ENCODE assay signal across 21 mouse cellular contexts in the genomic region with DNA sequence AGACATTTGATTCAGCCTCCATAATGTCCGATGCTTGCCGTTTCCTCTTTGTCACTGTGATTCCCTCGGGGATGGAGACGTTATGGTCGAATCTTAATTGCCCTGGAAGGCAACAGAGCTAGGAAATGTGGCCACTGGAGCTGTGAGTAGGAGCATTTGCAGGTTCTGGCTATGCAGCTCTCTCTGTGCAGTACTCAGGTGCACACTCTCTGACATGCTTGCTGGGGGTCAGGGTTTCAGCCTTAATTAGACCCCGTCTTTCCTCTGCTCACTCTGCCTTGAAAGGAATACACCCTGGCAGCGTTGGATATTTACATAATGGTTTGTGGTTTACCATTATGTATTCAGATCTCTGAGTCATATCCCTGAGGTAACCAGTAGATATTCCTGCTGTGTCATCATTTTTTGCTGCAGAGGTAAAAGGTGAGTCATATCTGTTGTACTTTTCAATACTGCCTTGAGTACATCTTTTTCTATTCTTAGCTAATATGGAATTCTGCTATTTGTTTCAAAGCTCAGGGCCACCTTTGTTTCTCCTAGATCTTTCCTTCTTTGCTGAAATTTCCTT.
A peak's percentile ranks its signal among the peaks of the same experiment; 100 is the strongest.
DNase-seq lines count a peak whose midpoint lies in the region; ATAC-seq and TF ChIP-seq lines count a peak whose summit lies in the region.
"Had no signal": no experiment of that assay in that cellular context is flagged by ENCODE, and none has a peak within 500 bp of the region (broad histone marks: within the 10 kb centered on the region; RNA-seq: fewer than 3 reads in every experiment).

No protein-coding gene starts in this region.

- H3K27ac ChIP-seq in midbrain, embryonic 12.5 days (replicated peaks) = peak overlapping the region; percentile 39; the same call in 1 of the 2 replicates
- H3K27ac ChIP-seq in midbrain, embryonic 13.5 days = no peak overlapping the region
- H3K27ac ChIP-seq in MEL (ENCODE audit: control insufficient read depth, low read depth, low read length) = no peak overlapping the region
- H3K27ac ChIP-seq in liver, embryonic 11.5 days (ENCODE audit: low read depth, low read length) = no peak overlapping the region
- H3K27ac ChIP-seq: forebrain, embryonic 13.5 days; heart, embryonic 15.5 days; limb, embryonic 13.5 days; liver, embryonic 14.5 days; neural tube, embryonic 13.5 days had no signal

- H3K79me2 ChIP-seq in MEL (ENCODE audit: control insufficient read depth, insufficient read depth, low read length, poor library complexity) = peaks cover 2% of the 10 kb centered on the region; the same call in 1 of the 2 replicates

- no peak for TF ChIP-seq RAD21 in MEL (IDR thresholded peaks at IDR 0.05; ENCODE audit: low read depth, low read length)

- peak; percentile 53 for DNase-seq in CD4-positive helper T cell, adult 2 months (ENCODE audit: low read depth, low spot score)
- DNase-seq in MEL (ENCODE audit: low read depth, low spot score) = peak; percentile 19
- no peak for DNase-seq in retina, postnatal 1 day
- DNase-seq in heart, adult 18-20 months = no peak
- no peak for DNase-seq in liver, embryonic 11.5 days (ENCODE audit: low spot score)
- DNase-seq: cerebellum, adult 8-10 months; gastrocnemius, postnatal 14 days; heart, postnatal 4 days; kidney, postnatal 4 days; right cerebral cortex, postnatal 14 days; spleen, adult 18-20 months; thymus, adult 18-20 months had no signal

- peak; percentile 66; the same call in 1 of the 2 replicates for ATAC-seq in midbrain, embryonic 12.5 days (ENCODE audit: low FRiP score, low read depth)
- ATAC-seq in midbrain, embryonic 13.5 days = no peak
- peak; percentile 87 for ATAC-seq in inflammation-experienced regulatory T-cells, adult 6 months
- ATAC-seq in liver, embryonic 11.5 days (replicated peaks; ENCODE audit: low FRiP score) = no peak
- ATAC-seq: forebrain, embryonic 13.5 days had no signal

- H3K4me1 ChIP-seq in midbrain, embryonic 12.5 days = peaks cover 3% of the 10 kb centered on the region; the same call in 1 of the 2 replicates
- peaks cover 7% of the 10 kb centered on the region for H3K4me1 ChIP-seq in midbrain, embryonic 13.5 days (replicated peaks)
- no peaks in the 10 kb centered on the region for H3K4me1 ChIP-seq in MEL (ENCODE audit: control insufficient read depth in 1 of 2, insufficient read depth in 2 of 2, low read length in 2 of 2)
- no peaks in the 10 kb centered on the region for H3K4me1 ChIP-seq in liver, embryonic 11.5 days (replicated peaks; ENCODE audit: control insufficient read depth, insufficient read depth, low read length)
- H3K4me1 ChIP-seq: heart, embryonic 15.5 days; limb, embryonic 13.5 days had no signal

- 64% methylated on average over 7 of the region's 7 CpGs for WGBS in midbrain, embryonic 12.5 days
- WGBS in midbrain, embryonic 13.5 days = 52% methylated on average over 7 of the region's 7 CpGs
- 84% methylated on average over 7 of the region's 7 CpGs for WGBS in liver, embryonic 11.5 days

- TF ChIP-seq CTCF in MEL (IDR thresholded peaks at IDR 0.05 in 2 of 3, conservative IDR thresholded peaks at IDR 0.05 in 1 of 3; ENCODE audit: control insufficient read depth in 1 of 3, insufficient read depth in 1 of 3, low read depth in 2 of 3, low read length in 3 of 3, poor library complexity in 1 of 3, severe bottlenecking in 1 of 3) = no peak

- H3K4me3 ChIP-seq in midbrain, embryonic 12.5 days = no peak overlapping the region
- H3K4me3 ChIP-seq in midbrain, embryonic 13.5 days (replicated peaks) = no peak overlapping the region
- H3K4me3 ChIP-seq in MEL (ENCODE audit: control insufficient read depth in 1 of 2, insufficient read depth in 1 of 2, low read depth in 2 of 2, low read length in 2 of 2) = no peak overlapping the region
- H3K4me3 ChIP-seq in liver, embryonic 11.5 days (ENCODE audit: low read depth, low read length) = no peak overlapping the region
- H3K4me3 ChIP-seq: erythroblast, embryonic 14.5 days; forebrain, embryonic 13.5 days; heart, embryonic 15.5 days; limb, embryonic 13.5 days; neural tube, embryonic 13.5 days had no signal

- H3K4me2 ChIP-seq in midbrain, embryonic 12.5 days (replicated peaks) = no peak overlapping the region
- H3K4me2 ChIP-seq in midbrain, embryonic 13.5 days (replicated peaks) = no peak overlapping the region
- no peak overlapping the region for H3K4me2 ChIP-seq in liver, embryonic 11.5 days
- H3K4me2 ChIP-seq: forebrain, embryonic 13.5 days; heart, embryonic 15.5 days; limb, embryonic 13.5 days; neural tube, embryonic 13.5 days had no signal

- TF ChIP-seq POLR2A in MEL (IDR thresholded peaks at IDR 0.05; ENCODE audit: control insufficient read depth in 1 of 2, insufficient read depth in 1 of 2, low read depth in 1 of 2, low read length in 2 of 2, poor library complexity in 1 of 2) = no peak

- no peaks in the 10 kb centered on the region for H3K9me3 ChIP-seq in midbrain, embryonic 12.5 days
- no peaks in the 10 kb centered on the region for H3K9me3 ChIP-seq in midbrain, embryonic 13.5 days
- H3K9me3 ChIP-seq in MEL (replicated peaks; ENCODE audit: insufficient read depth, low read length) = no peaks in the 10 kb centered on the region
- no peaks in the 10 kb centered on the region for H3K9me3 ChIP-seq in liver, embryonic 11.5 days (ENCODE audit: control insufficient read depth, low read length)
- H3K9me3 ChIP-seq: forebrain, embryonic 13.5 days; heart, embryonic 15.5 days; limb, embryonic 13.5 days; neural tube, embryonic 13.5 days had no signal

- H3K27me3 ChIP-seq in midbrain, embryonic 12.5 days = no peaks in the 10 kb centered on the region
- H3K27me3 ChIP-seq in midbrain, embryonic 13.5 days = no peaks in the 10 kb centered on the region
- H3K27me3 ChIP-seq in MEL (ENCODE audit: control insufficient read depth in 1 of 2, insufficient read depth in 2 of 2, low read length in 2 of 2) = no peaks in the 10 kb centered on the region
- H3K27me3 ChIP-seq in liver, embryonic 11.5 days (replicated peaks; ENCODE audit: control insufficient read depth, insufficient read depth, low read length) = no peaks in the 10 kb centered on the region
- H3K27me3 ChIP-seq: forebrain, embryonic 13.5 days; heart, embryonic 15.5 days; limb, embryonic 13.5 days; neural tube, embryonic 13.5 days had no signal

- no peaks in the 10 kb centered on the region for H3K36me3 ChIP-seq in midbrain, embryonic 12.5 days
- H3K36me3 ChIP-seq in midbrain, embryonic 13.5 days = no peaks in the 10 kb centered on the region
- peaks cover 0 to 12% of the 10 kb centered on the region in 2 experiments; a peak in 3 of 4 replicates for H3K36me3 ChIP-seq in MEL (ENCODE audit: control insufficient read depth in 1 of 2, insufficient read depth in 2 of 2, low read length in 2 of 2)
- no peaks in the 10 kb centered on the region for H3K36me3 ChIP-seq in liver, embryonic 11.5 days (ENCODE audit: control insufficient read depth, insufficient read depth, low read length)
- H3K36me3 ChIP-seq: heart, embryonic 15.5 days; limb, embryonic 13.5 days; neural tube, embryonic 13.5 days had no signal

- H3K9ac ChIP-seq in midbrain, embryonic 12.5 days (replicated peaks) = no peak overlapping the region
- H3K9ac ChIP-seq in midbrain, embryonic 13.5 days (replicated peaks) = no peak overlapping the region
- no peak overlapping the region for H3K9ac ChIP-seq in MEL (ENCODE audit: control insufficient read depth, low read depth, low read length, poor library complexity, severe bottlenecking)
- H3K9ac ChIP-seq in liver, embryonic 11.5 days (ENCODE audit: low read depth, low read length) = no peak overlapping the region
- H3K9ac ChIP-seq: forebrain, embryonic 13.5 days; heart, embryonic 15.5 days; limb, embryonic 13.5 days; liver, embryonic 14.5 days; neural tube, embryonic 13.5 days had no signal

- no peak for TF ChIP-seq EP300 in MEL (IDR thresholded peaks at IDR 0.05; ENCODE audit: low read depth in 1 of 2, low read length in 2 of 2)

TF ChIP-seq in MEL, 35 proteins besides CTCF, POLR2A, EP300 and RAD21:
- TF ChIP-seq USF2 (IDR thresholded peaks at IDR 0.05; ENCODE audit: borderline replicate concordance in 1 of 2, insufficient read depth in 1 of 2, low read depth in 1 of 2, low read length in 2 of 2) (no peak), MAFK (IDR thresholded peaks at IDR 0.05; ENCODE audit: borderline replicate concordance, low read depth, low read length) (peak; percentile 76; the same call in 1 of the 2 replicates)

Comparison
In these comparisons a context has a peak if more than half of its experiments do, and no peak if none do; other contexts are left out.
1. ATAC-seq: peak in midbrain, embryonic 12.5 days (single experiment) and inflammation-experienced regulatory T-cells, adult 6 months (single experiment); none in midbrain, embryonic 13.5 days (single experiment) and liver, embryonic 11.5 days (single experiment).
2. DNase-seq: peak in CD4-positive helper T cell, adult 2 months (single experiment) and MEL (single experiment); none in retina, postnatal 1 day (single experiment), heart, adult 18-20 months (0 of 2) and liver, embryonic 11.5 days (single experiment).